Mouse (Mus musculus) spleen, adult 2 months (tissue): ENCODE data around the gene Pttg1ip.

Experiments
- CTCF ChIP-seq: fragments of 200-500 bp; IDR thresholded peaks from 2 replicates; pipeline ENCODE4 v1.5.1; 2011; ENCODE audit warnings: mild to moderate bottlenecking, inconsistent platforms; ENCODE audit not compliant: insufficient read depth, insufficient read length, insufficient replicate concordance; ENCODE audit errors: extremely low read depth
- POLR2A ChIP-seq: fragments of 200-500 bp; IDR thresholded peaks from 2 replicates; pipeline ENCODE4 v1.6.1; 2011; ENCODE audit warnings: low read depth, low read length, inconsistent platforms

DNA sequence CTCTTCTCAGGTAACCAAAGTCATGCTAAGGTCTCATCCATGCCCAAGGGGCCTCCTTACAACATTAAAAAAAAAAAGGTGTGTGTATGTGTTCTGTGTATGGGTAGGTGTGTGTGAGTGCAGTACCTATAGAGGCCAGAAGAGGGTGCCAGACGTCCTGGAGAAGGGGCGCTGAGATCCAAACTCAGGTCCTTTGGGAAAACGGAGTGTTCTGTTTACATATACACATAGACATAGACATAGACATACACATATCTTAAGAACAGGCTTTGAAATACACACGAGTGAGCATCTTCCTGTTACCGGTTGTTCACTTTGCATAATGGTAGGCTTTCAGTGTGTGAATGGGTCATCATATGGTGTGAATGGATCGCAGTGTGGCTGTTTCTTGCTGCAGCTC lies 22.6 kb downstream of the Pttg1ip start:
- TF ChIP-seq CTCF (no peak), POLR2A (no peak)
